Mouse (Mus musculus) small intestine, adult 2 months (tissue): ENCODE measurements around the gene Deup1.

Experiments
- CTCF ChIP-seq: fragments of 200-500 bp; IDR thresholded peaks from 2 replicates; pipeline ENCODE4 v1.5.1; 2012; ENCODE audit warnings: low read depth, mild to moderate bottlenecking, control low read depth, inconsistent platforms, low read length, moderate library complexity, mixed read lengths; ENCODE audit not compliant: insufficient replicate concordance, insufficient read length; ENCODE audit errors: extremely low read depth
- POLR2A ChIP-seq: fragments of 200-500 bp; IDR thresholded peaks from 2 replicates; pipeline ENCODE4 v1.6.1; 2012; ENCODE audit warnings: low read depth, mild to moderate bottlenecking, control low read depth, inconsistent platforms, low read length, moderate library complexity

DNA sequence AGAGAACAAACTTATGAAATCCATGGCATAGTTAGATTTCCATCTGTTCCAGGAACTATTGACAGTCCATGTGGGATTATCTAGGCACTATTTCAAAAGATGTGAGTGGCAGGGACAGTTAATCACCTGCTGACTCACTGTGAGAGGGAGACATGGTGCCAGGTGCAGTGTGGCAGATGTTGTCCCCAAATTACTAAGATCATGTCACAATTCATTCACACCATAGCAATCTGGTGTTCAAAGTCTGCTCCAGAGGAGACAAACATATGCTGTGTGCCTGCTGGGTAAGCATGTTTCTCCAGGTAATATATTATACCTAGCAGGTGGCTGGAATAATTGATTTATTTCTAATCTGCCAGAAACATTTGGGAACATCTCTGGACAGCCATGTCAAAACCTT, 25.3 kb upstream of the Deup1 start:
- TF ChIP-seq CTCF (no peak), POLR2A (no peak)
